Mouse (Mus musculus) olfactory bulb, adult 2 months (tissue): Measurements from ENCODE around the gene Nid1.
"Not testable (repeated sequence)": the region's sequence is repeated elsewhere in the genome, so short reads cannot be mapped to it uniquely, and the experiment has no call there.

Experiments used
- CTCF ChIP-seq: fragments of 200-500 bp; IDR thresholded peaks from 2 replicates; pipeline ENCODE4 v1.5.1; 2012; ENCODE audit warnings: low read depth, mild to moderate bottlenecking, low read length, moderate library complexity; ENCODE audit not compliant: insufficient read depth
- POLR2A ChIP-seq: fragments of 200-500 bp; IDR thresholded peaks from 2 replicates; pipeline ENCODE4 v1.6.1; 2012; ENCODE audit warnings: mild to moderate bottlenecking, low read depth, low read length, moderate library complexity; ENCODE audit not compliant: insufficient read depth

DNA sequence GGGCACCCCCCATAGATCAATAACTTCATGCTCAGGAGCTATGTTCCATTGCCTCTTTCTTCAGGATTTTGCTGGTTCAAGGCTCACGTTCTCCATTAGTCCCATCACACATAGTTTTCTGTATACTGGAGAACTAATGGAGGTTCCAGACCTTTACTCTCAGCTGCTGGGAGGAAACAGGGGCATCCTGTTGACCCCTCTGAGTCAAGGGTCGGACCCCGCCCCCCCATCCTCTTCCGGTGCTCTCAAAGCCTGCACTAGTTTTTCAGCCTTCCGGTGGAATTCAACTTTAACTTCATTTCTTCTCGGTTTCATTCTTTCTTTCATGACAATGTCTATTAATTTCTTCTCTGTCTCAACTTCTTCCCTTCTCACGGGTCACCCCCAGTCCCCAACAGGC lies 1.2 kb upstream of the Nid1 start:
- TF ChIP-seq CTCF, POLR2A: not testable (repeated sequence)
